Mouse (Mus musculus) urinary bladder, adult 18-20 months (tissue): ENCODE measurements around the gene Col18a1.

ENCODE experiments used
- DNase-seq, 2 experiments: peaks; one replicate each; pipeline ENCODE4 v3.0.0; 2022; ENCODE audit warnings: low spot score in 2 of 2, mixed read lengths in 2 of 2

Col18a1 gene

GRCm38 (mm10) chr10:77017061-77017460 lies 149.3 kb downstream of the Col18a1 start:
- DNase-seq = no peak

GRCm38 (mm10) chr10:77016499-77016898 lies 149.8 kb downstream of the Col18a1 start:
- no peak for DNase-seq

GRCm38 (mm10) chr10:77016080-77016479 lies 150.3 kb downstream of the Col18a1 start:
- no peak for DNase-seq

- no peak for DNase-seq
Measured at GRCm38 (mm10) chr10:77011681-77012080, 154.7 kb downstream of the Col18a1 start.

GRCm38 (mm10) chr10:77008698-77009097 lies 157.7 kb downstream of the Col18a1 start:
- no peak for DNase-seq

- DNase-seq = no peak
Measured at GRCm38 (mm10) chr10:77008109-77008561, 158.2 kb downstream of the Col18a1 start.

- DNase-seq = no peak
Measured at GRCm38 (mm10) chr10:77007433-77008108, 158.8 kb downstream of the Col18a1 start.

- no peak for DNase-seq
Measured at GRCm38 (mm10) chr10:77004936-77005335, 161.4 kb downstream of the Col18a1 start.
